Mouse (Mus musculus) telencephalon, adult 2 months (tissue): ENCODE results near the gene Olfr801.

Experiments used
- DNase-seq: peaks from one replicate; pipeline ENCODE4 v3.0.0-alpha.2; 2011; ENCODE audit warnings: low read depth, low spot score

Gene Olfr801

DNA sequence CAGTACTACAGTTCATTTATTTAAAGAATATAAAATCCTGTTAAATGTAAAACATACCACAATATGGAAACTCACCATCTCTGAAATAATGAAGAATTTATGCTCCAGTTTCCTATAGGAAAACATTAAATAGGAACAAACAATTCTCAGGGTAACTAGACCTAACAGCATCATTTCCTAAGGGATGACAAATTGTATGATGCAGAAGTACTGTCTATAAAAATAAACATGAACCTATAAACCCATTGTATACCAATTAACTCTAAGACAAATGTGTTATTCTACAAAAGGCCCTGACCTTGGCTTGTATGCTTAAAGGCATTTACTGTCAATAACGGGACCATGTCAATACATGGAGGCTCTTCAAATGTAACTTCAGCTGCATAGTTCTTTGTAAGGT lies at the start of gene Olfr801:
Gene Olfr801, minus strand, starts transcription at position 101 of the 400 bp plus-strand sequence.
- no peak for DNase-seq

DNA sequence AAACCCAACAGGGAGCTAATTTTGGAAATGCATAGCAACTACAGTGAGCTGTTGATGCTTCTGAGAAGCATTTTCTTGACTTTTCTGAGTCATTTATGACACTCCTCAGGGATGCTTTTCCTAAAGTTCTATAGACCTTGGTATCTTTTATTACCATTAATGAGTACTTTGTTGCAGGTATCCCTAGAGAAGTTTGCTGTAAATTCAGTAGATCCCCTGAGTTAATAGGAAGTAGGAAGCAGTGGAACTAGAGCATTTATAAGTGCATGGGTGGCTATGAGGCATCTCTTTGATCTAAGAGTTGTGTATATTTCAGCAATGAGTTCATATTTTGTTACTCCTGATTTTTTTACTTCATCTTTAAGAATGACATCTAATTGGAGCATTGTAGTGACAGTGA lies 29.2 kb upstream of the Olfr801 start, which contains the start of gene Olfr804:
Gene Olfr804, plus strand, starts transcription at position 301 of the 400 bp plus-strand sequence.
- DNase-seq = no peak

DNA sequence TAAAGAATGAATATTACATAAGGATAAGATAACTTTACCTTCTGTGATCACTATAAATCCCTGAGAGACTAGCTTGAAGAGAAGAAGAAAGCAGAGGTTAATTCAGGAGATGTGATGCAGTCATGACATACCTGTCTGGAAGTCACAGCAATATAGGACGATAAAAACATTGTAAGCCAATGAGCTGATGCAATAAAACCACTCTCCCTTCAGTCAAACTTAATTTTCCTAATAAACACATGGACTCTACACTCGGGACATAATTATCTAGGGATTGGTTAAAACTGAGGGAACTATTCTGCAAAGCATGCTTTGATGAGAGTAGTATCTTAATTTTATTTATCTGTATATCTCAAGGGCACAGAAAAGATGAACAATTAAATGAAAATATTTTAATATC lies 20.5 kb upstream of the Olfr801 start, which contains the start of gene Olfr803:
Gene Olfr803, minus strand, starts transcription at position 101 of the 400 bp plus-strand sequence.
- no peak for DNase-seq

DNA sequence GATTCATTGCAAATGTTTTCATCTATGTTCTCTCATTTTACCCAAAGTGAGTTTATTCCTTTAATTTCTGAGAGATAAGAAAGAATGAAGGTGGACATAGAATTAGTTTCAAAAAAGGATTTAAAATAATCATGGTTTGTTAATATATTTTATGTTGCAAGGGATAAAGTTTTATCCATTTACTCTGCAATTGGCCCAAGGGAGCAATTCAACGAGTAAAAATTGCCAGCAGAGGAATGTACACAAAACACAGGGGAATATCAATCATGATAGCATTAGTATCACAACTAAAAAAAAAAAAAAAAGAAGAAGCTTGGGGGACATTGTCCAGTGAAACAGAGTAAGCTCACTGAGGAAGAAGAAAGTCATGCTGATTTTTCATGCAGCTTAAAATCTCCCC lies 14.4 kb upstream of the Olfr801 start, which contains the start of gene Olfr802:
Gene Olfr802, minus strand, starts transcription at position 101 of the 400 bp plus-strand sequence.
- no peak for DNase-seq

DNA sequence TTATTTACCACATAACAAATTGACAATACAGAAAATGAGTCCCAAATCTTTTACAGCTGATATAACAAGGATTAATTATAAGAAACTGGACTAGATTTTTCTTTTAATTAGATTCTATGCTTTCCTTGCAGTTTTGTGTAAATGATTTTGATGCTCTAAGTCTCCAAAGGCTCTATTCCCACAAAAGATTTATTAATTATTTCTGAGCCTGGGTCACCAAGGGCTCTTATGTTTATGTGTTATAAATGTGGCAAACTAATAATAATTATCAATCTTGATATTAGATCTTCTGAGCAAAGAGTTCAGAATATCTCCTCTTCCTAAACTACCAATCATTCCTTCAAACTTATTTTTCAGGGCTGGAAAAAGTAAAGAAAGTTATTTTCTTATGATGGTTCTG lies 16.3 kb downstream of the Olfr801 start, which contains the start of gene Olfr800:
Gene Olfr800, plus strand, starts transcription at position 301 of the 400 bp plus-strand sequence.
- no peak for DNase-seq

DNA sequence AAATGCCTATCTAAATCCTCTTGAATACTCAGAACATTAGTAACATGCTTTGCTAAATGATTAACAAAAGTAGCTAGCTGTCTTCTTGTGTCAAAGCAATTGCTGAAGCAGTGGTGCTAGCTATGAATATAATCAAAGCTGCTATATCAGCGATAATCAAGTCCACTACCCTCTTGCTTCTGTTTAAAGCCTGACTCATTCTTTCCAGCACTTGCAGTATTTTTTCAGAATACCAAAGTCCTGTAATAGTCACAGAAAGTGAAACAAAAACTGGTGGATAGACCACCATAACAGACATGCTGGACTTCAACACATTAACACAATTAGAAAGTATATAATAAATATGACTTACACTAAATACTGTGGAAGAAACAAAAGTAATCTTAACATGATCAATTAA lies 21.9 kb downstream of the Olfr801 start:
- no peak for DNase-seq

DNA sequence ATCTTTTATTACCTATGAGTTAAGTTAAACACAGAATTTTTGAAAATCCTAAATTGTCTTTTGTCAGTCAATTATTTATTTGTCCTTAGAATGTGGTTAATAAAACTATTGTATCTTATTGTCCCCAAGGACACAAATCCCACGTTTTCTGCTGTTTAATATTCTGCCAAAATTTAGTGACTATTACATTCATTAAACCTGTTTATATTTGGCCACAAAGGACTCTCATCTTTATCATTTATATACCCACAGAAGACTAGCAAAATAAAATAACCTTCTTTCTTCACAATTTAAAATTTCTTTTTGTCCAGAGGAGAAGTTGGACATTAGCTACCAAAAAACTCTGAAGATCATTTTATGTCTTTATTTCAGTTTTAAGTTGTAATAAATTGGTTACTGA lies 36.5 kb downstream of the Olfr801 start, which contains the start of gene Olfr799:
Gene Olfr799, plus strand, starts transcription at position 301 of the 400 bp plus-strand sequence.
- DNase-seq = no peak

DNA sequence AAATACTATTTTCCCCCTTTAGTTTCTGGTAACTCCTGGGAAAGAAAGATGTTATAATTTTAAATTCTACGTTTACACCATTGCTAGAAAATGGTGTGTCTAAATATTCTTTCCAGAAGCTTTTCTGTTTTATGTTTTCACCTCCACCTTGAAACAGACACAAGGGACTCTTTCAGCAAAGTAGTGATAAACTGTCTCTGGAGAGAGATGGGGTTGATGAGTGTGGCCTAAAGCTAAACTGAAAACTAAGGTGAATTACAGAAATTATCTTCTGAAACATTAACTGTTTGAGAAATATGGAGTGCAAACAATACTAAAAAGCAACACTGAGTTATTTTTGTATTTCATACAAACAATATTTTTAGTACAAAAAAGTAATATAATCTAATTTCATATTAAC lies 45.8 kb downstream of the Olfr801 start, which contains the start of gene Olfr798:
Gene Olfr798, minus strand, starts transcription at position 101 of the 400 bp plus-strand sequence.
- no peak for DNase-seq

DNA sequence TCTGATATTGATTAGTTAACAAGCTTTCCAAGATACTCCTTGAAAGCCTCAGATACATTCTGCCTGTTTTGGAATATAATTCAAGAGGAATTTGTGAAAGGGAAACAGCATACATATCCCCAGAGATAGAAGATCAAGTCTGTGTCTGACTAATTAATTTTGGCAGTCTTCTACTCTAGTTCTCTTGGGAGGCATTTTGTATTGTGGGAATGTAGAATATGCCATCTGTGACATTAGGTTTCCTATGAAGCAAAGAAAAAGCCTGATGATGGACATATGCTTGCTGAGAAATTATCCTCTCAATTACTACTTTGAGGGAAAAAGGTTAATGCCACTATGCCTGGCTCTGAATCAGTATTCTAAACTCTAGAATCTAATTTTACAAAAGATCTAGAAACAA lies 50.4 kb downstream of the Olfr801 start:
- no peak for DNase-seq

DNA sequence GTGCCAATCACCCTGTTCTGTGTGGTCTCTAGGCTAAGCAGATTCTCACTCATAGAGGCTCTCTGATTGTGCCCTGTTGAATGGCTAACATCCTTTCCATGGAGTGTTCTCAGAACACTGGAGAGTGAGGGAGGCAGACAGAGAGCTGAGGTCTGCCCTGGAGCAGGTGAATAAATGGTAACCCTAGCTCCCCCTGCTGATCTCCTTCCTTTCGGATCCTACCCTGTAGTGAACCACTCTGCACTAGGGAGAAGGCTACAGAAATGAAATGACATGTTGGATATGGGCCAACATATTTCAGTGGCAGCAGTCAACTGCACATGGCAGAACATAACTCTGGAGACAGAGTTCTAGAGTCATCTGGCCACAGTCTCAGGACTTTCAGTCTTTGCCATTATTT lies 51.9 kb downstream of the Olfr801 start:
- DNase-seq = no peak
